In the genomic region with DNA sequence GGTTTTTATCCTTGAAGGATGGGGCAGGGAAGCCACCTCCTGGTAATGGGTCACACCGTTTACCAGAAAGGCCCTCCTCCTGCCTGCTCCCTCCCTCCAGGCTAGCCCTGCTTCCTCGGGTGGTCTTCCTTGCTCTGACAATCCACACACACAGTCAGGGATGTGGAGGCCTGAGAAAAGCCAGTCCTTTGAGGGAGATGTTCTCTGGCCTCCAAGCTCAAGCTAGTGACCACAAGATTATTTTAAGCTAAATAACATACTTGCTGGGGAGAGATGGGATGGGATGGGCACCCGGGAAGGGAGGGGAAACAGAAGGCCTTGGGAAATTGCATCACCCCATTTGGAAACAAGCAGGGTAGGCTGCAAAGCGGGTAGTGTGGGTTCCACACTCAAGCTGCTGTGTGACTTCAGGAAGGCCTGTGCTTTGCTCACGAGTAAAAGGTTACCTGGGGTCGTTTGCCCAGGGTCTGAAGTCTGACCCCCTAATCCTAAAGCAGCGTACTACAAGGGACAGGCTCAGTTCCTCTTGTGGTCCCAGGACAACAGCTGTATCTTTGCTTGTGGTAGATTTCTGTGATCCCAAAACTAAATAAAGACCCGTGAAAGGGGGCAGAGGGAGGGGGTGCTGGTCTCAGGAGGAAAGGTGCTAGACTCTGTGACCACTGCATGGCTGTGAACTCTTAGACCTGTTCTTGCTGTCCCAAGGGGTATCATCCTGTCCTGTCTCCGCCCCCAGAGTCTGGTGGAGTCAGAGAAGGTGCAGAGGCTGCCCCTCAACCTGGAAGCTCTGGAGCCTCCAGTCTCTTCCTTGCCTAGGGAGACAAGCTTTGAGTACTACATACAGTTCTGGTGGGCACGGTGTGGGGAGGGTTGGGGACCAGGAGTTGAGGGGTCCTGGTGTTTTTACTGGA, we compare ENCODE assay signal across 1 mouse cellular context.
A peak's percentile ranks its signal among the peaks of the same experiment; 100 is the strongest.
TF ChIP-seq lines count a peak whose summit lies in the region.

No protein-coding gene starts in this region.

TF ChIP-seq in myocyte, 11 proteins besides CTCF, POLR2A, EP300 and RAD21:
- TF ChIP-seq CEBPB (IDR thresholded peaks at IDR 0.05; ENCODE audit: insufficient read depth, poor library complexity, severe bottlenecking) (peak; percentile 91), MAX (IDR thresholded peaks at IDR 0.05; ENCODE audit: low read depth) (no peak), MYOG (IDR thresholded peaks at IDR 0.05; ENCODE audit: control insufficient read depth in 1 of 3, insufficient read depth in 1 of 3, insufficient read length in 2 of 3, low read depth in 2 of 3) (peak in 1 of 3 experiments; percentile 43), MYOD1 (IDR thresholded peaks at IDR 0.05; ENCODE audit: control insufficient read depth in 1 of 3, insufficient read length in 2 of 3, low read depth in 2 of 3) (peak in 1 of 3 experiments; percentile 37), REST (IDR thresholded peaks at IDR 0.05; ENCODE audit: insufficient read depth, insufficient read length) (no peak), POLR2AphosphoS2 (IDR thresholded peaks at IDR 0.05; ENCODE audit: insufficient read length, low read depth) (no peak), TCF3 (IDR thresholded peaks at IDR 0.05; ENCODE audit: insufficient read length, low read depth) (no peak), E2F4 (IDR thresholded peaks at IDR 0.05; ENCODE audit: insufficient read depth) (no peak), USF1 (IDR thresholded peaks at IDR 0.05; ENCODE audit: low read depth) (no peak), SRF (IDR thresholded peaks at IDR 0.05; ENCODE audit: control insufficient read depth, insufficient read length, low read depth) (no peak), TCF12 (IDR thresholded peaks at IDR 0.05; ENCODE audit: insufficient read depth, poor library complexity, severe bottlenecking) (no peak)
